Mouse (Mus musculus) retina, embryonic 14.5 days (tissue): ENCODE measurements around the gene Zswim5.
A peak's percentile ranks its signal among the peaks of the same experiment; 100 is the strongest.

ENCODE experiments used
- DNase-seq: peaks from one replicate; pipeline ENCODE4 v3.0.0-alpha.2; 2015; ENCODE audit warnings: low spot score

Gene Zswim5

GRCm38 (mm10) chr4:117005611-117006400, 128.6 kb downstream of the Zswim5 start:
- DNase-seq, result no peak

GRCm38 (mm10) chr4:117007058-117007457, 129.9 kb downstream of the Zswim5 start:
- no peak for DNase-seq

- DNase-seq, result no peak
Observed at GRCm38 (mm10) chr4:117010231-117010630, 133.1 kb downstream of the Zswim5 start.

GRCm38 (mm10) chr4:117013596-117013995, 136.4 kb downstream of the Zswim5 start:
- DNase-seq, result no peak

GRCm38 (mm10) chr4:117014901-117015415, 137.8 kb downstream of the Zswim5 start:
- DNase-seq, result no peak

- DNase-seq, result peak; percentile 29
Observed at GRCm38 (mm10) chr4:117017738-117018137, 140.6 kb downstream of the Zswim5 start.

GRCm38 (mm10) chr4:117018327-117018726, 141.2 kb downstream of the Zswim5 start:
- DNase-seq, result no peak

- DNase-seq, result peak; percentile 96
Observed at GRCm38 (mm10) chr4:117019206-117020134, 142.3 kb downstream of the Zswim5 start, which contains the start of gene Eif2b3. TSS of gene Eif2b3 (plus strand) at chr4:117019402.

- no peak for DNase-seq
Observed at GRCm38 (mm10) chr4:117023469-117023868, 146.3 kb downstream of the Zswim5 start.

- DNase-seq, result no peak
Observed at GRCm38 (mm10) chr4:117031105-117031504, 153.9 kb downstream of the Zswim5 start.
